Mouse (Mus musculus) R1 (cell line): ENCODE measurements around the gene Plekhg1.

Experiments used
- DNase-seq: peaks from one replicate; pipeline ENCODE4 v3.0.0-alpha.2; 2018; ENCODE audit warnings: low read depth, low spot score

Plekhg1 gene

GRCm38 (mm10) chr10:4006296-4007015 lies 266.3 kb downstream of the Plekhg1 start:
- no peak for DNase-seq
